Mouse (Mus musculus) kidney, adult 2 months (tissue): Measurements from ENCODE around the gene Elob. TPM values are rescaled to one million over a fixed set of nuclear protein-coding genes. Genes with fewer than 3 reads are reported as not detected.

Source experiments
- DNase-seq: peaks from one replicate; pipeline ENCODE4 v3.0.0; 2021
- H3K27ac ChIP-seq: fragments of 200-500 bp; 2 replicates; pipeline ENCODE4 v1.5.1; 2012; ENCODE audit warnings: low read depth, low read length, control low read depth, inconsistent platforms; ENCODE audit not compliant: insufficient read depth
- H3K27me3 ChIP-seq: fragments of 200-500 bp; replicated peaks from 2 replicates; pipeline ENCODE4 v1.6.1; 2012; ENCODE audit warnings: mild to moderate bottlenecking, moderate library complexity, low read length, inconsistent platforms; ENCODE audit not compliant: control insufficient read depth, insufficient read depth
- H3K36me3 ChIP-seq: fragments of 200-500 bp; 2 replicates; pipeline ENCODE4 v1.6.1; 2012; ENCODE audit warnings: mild to moderate bottlenecking, moderate library complexity, low read length, inconsistent platforms; ENCODE audit not compliant: control insufficient read depth, insufficient read depth
- H3K4me1 ChIP-seq: fragments of 200-500 bp; 2 replicates; pipeline ENCODE4 v1.6.1; 2011; ENCODE audit warnings: low read length; ENCODE audit not compliant: control insufficient read depth, insufficient read depth
- H3K4me3 ChIP-seq: fragments of 200-500 bp; 2 replicates; pipeline ENCODE4 v1.5.1; 2011; ENCODE audit warnings: mild to moderate bottlenecking, low read depth, low read length, control low read depth; ENCODE audit not compliant: insufficient read depth
- CTCF ChIP-seq: fragments of 200-500 bp; conservative IDR thresholded peaks from 2 replicates; pipeline ENCODE4 v1.5.1; 2011; ENCODE audit warnings: low read depth, mild to moderate bottlenecking, control low read depth, low read length, moderate library complexity, mixed read lengths; ENCODE audit not compliant: insufficient read depth, insufficient read length
- POLR2A ChIP-seq: fragments of 200-500 bp; IDR thresholded peaks from one replicate; pipeline ENCODE4 v1.6.1; 2011; ENCODE audit warnings: low read depth, low read length, control low read depth
- WGBS: fragments of 180-500 bp; shearing (Covaris S2); methylation state at CpG from one replicate; pipeline ENCODE4 v1.1.7; 2018; 5-methylcytosine and 5-hydroxymethylcytosine counted together
- polyA plus RNA-seq: library from polyadenylated mRNA; depleted of rRNA; stranded (reverse); fragments of >200 nt; gene quantifications from 2 replicates; pipeline ENCODE4 v1.2.3, GENCODE M21; 2012

Gene Elob
- polyA plus RNA-seq, 1 experiment, result 762 TPM

DNA sequence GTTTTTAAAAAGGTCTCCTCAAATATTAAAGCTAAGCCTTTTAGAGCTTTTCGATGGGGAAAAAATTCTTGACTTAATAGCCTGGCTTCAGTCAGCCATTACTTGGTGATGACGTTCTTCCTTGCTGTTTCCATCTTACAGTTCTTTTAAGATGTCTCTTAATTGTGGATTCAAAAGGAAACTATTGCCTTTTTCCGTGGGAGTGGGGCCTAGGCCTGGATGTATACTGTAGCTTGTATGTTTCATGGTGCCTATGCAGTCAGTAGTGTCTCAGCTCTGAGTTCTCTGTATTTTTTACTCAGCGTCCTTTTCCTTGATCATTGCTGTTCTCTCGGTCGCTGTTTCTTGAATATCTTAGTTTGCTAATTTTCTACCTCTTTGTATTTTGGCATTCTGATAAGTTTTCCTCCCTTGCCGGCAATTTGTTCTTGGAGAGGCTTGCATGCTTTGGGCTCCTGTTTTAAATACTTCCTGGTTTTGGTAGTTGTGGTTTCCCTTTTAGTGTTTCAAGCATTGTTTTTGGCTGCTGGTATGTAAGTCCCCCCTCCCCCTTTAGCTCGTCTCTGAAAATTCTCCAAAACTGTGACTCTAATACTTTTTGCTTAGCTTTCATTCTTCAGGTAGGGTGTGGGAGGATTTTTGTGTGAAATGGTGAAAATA lies 24.4 kb downstream of the Elob start:
- Histone ChIP-seq H3K4me3 (peak overlapping the region; percentile 99), H3K27ac (peak overlapping the region; percentile 43; the same call in 1 of the 2 replicates), H3K4me1 (peaks cover 10% of the 10 kb centered on the region), H3K27me3 (no peaks in the 10 kb centered on the region), H3K36me3 (peaks cover 4% of the 10 kb centered on the region)
- no peak for DNase-seq
- under 1% methylated on average over 8 of the region's 8 CpGs for WGBS
- no peak for TF ChIP-seq POLR2A
- TF ChIP-seq CTCF, result no peak

GRCm38 (mm10) chr17:23803366-23804041 lies 25.4 kb downstream of the Elob start:
- TF ChIP-seq CTCF (no peak), POLR2A (no peak)
- DNase-seq, result peak; percentile 89

GRCm38 (mm10) chr17:23802746-23803365 lies 26.1 kb downstream of the Elob start:
- TF ChIP-seq POLR2A (peak; percentile 55), CTCF (no peak)
- peak; percentile 99 for DNase-seq
- H3K4me3 ChIP-seq, result peak overlapping the region; percentile 99
- H3K27me3 ChIP-seq, result no peaks in the 10 kb centered on the region
- peak overlapping the region; percentile 85 for H3K27ac ChIP-seq
- under 1% methylated on average over 60 of the region's 60 CpGs for WGBS
- peaks cover 8% of the 10 kb centered on the region for H3K4me1 ChIP-seq
- no peaks in the 10 kb centered on the region for H3K36me3 ChIP-seq

More at GRCm38 (mm10) chr17:23803366-23804041, 25.4 kb downstream of the Elob start:
- WGBS, result under 1% methylated on average over 59 of the region's 83 CpGs
- H3K36me3 ChIP-seq, result peaks cover under 1% of the 10 kb centered on the region; the same call in 1 of the 2 replicates
- H3K4me1 ChIP-seq, result peaks cover 10% of the 10 kb centered on the region
- no peaks in the 10 kb centered on the region for H3K27me3 ChIP-seq
- peak overlapping the region; percentile 99 for H3K4me3 ChIP-seq
- peak overlapping the region; percentile 93 for H3K27ac ChIP-seq

- Histone ChIP-seq H3K27ac (no peak overlapping the region), H3K4me1 (peaks cover 2% of the 10 kb centered on the region), H3K27me3 (no peaks in the 10 kb centered on the region), H3K36me3 (no peaks in the 10 kb centered on the region), H3K4me3 (no peak overlapping the region)
- no peak for TF ChIP-seq CTCF
- TF ChIP-seq POLR2A, result no peak
- WGBS, result 96% methylated on average over 10 of the region's 10 CpGs
- DNase-seq, result no peak
These were observed 27.3 kb downstream of the Elob start for GRCm38 (mm10) chr17:23801627-23802026.

DNA sequence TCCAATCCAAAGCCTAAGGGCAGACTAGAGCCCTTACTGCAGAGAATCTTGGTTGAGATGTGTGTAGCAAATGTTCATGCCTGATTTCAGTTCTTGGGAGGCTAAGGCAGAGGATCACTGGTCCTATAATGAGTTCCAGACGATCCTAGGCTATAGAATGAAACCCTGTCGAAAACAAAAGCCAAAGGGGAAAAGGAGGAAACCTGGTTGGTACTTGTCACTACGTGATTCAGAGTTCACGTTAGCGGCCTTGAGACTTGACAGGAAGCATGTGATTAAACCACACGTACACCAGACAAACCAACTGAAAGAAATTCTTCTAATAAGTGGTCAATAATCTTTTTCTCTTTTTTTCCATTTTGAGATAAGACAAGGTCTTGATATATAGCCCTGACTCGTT lies 31.6 kb downstream of the Elob start:
- WGBS, result 78% methylated on average over 7 of the region's 7 CpGs
- H3K4me3 ChIP-seq, result no peak overlapping the region

DNA sequence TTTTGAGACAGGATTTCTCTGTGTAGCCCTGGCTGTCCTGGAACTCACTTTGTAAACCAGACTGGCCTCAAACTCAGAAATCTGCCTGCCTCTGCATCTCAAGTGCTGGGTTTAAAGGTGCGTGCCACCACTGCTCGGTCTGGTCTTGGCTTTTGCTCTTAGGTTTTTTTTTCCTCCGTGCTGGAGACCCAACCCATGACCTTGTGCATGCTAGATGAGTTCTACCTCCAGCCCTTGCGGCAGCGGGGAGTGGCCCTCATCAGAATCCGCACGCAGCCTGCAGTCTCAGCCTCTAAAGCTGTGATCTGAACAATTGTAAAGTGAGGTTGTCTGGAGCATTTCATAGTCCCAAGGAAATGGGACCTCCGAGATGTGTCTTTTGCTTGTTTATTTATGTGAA lies 33.6 kb downstream of the Elob start:
- no peaks in the 10 kb centered on the region; the same call in 1 of the 2 replicates for H3K4me1 ChIP-seq
- H3K27me3 ChIP-seq, result no peaks in the 10 kb centered on the region
- H3K27ac ChIP-seq, result no peak overlapping the region
- H3K36me3 ChIP-seq, result no peaks in the 10 kb centered on the region
- TF ChIP-seq CTCF (no peak), POLR2A (no peak)
- WGBS, result 94% methylated on average over 8 of the region's 8 CpGs
- no peak overlapping the region for H3K4me3 ChIP-seq
- no peak for DNase-seq

More for the DNA sequence above, 31.6 kb downstream of the Elob start:
- Histone ChIP-seq H3K27ac (no peak overlapping the region), H3K27me3 (no peaks in the 10 kb centered on the region), H3K4me1 (no peaks in the 10 kb centered on the region), H3K36me3 (no peaks in the 10 kb centered on the region)
- DNase-seq, result no peak
- no peak for TF ChIP-seq CTCF
- no peak for TF ChIP-seq POLR2A

GRCm38 (mm10) chr17:23791079-23791357 lies 37.9 kb downstream of the Elob start:
- peak overlapping the region; percentile 60 for H3K4me3 ChIP-seq
- no peak for TF ChIP-seq CTCF
- TF ChIP-seq POLR2A, result no peak
- no peaks in the 10 kb centered on the region for H3K36me3 ChIP-seq
- DNase-seq, result peak; percentile 29
- WGBS, result 43% methylated on average over 2 of the region's 2 CpGs
- H3K27ac ChIP-seq, result peak overlapping the region; percentile 57
- peaks cover 4% of the 10 kb centered on the region; the same call in 1 of the 2 replicates for H3K4me1 ChIP-seq
- no peaks in the 10 kb centered on the region for H3K27me3 ChIP-seq
